ENCODE assay signal across 8 mouse cellular contexts in genomic region chr11:109030486-109030885, GRCm38 (mm10).
DNase-seq lines count a peak whose midpoint lies in the region; ATAC-seq and TF ChIP-seq lines count a peak whose summit lies in the region.

No protein-coding gene starts in this region.

- no peak overlapping the region for H3K4me2 ChIP-seq in neural tube, embryonic 15.5 days
- no peak overlapping the region for H3K4me2 ChIP-seq in lung, embryonic 14.5 days

- no peaks in the 10 kb centered on the region for H3K27me3 ChIP-seq in neural tube, embryonic 15.5 days (replicated peaks)
- H3K27me3 ChIP-seq in lung, embryonic 14.5 days (ENCODE audit: insufficient read depth, low read length) = no peaks in the 10 kb centered on the region

- no peak overlapping the region for H3K9ac ChIP-seq in neural tube, embryonic 15.5 days (replicated peaks)
- no peak overlapping the region for H3K9ac ChIP-seq in lung, embryonic 14.5 days

- H3K4me1 ChIP-seq in neural tube, embryonic 15.5 days = peaks cover 10% of the 10 kb centered on the region
- H3K4me1 ChIP-seq in lung, embryonic 14.5 days (ENCODE audit: insufficient read depth) = 0 out of 2 replicates have a peak, but pooled peaks cover 2% of the 10 kb centered on the region

- H3K9me3 ChIP-seq in neural tube, embryonic 15.5 days (replicated peaks) = no peaks in the 10 kb centered on the region
- H3K9me3 ChIP-seq in lung, embryonic 14.5 days (ENCODE audit: low read depth, low read length) = no peaks in the 10 kb centered on the region

- peak; percentile 79 for TF ChIP-seq CTCF in lung, embryonic 14.5 days (IDR thresholded peaks at IDR 0.05; ENCODE audit: low read depth)

- no peak overlapping the region for H3K27ac ChIP-seq in neural tube, embryonic 15.5 days (replicated peaks)
- no peak overlapping the region for H3K27ac ChIP-seq in lung, embryonic 14.5 days (ENCODE audit: low read depth)

- 24% methylated on average over 3 of the region's 3 CpGs for WGBS in neural tube, embryonic 15.5 days
- 24% methylated on average over 3 of the region's 3 CpGs for WGBS in lung, embryonic 14.5 days

- no peaks in the 10 kb centered on the region for H3K36me3 ChIP-seq in neural tube, embryonic 15.5 days
- no peaks in the 10 kb centered on the region for H3K36me3 ChIP-seq in lung, embryonic 14.5 days (ENCODE audit: insufficient read depth)

- ATAC-seq in neural tube, embryonic 15.5 days (ENCODE audit: low FRiP score) = no peak
- no peak for ATAC-seq in lung, embryonic 14.5 days (ENCODE audit: insufficient read depth)

- no peak overlapping the region for H3K4me3 ChIP-seq in neural tube, embryonic 15.5 days (replicated peaks)
- no peak overlapping the region for H3K4me3 ChIP-seq in lung, embryonic 14.5 days (ENCODE audit: low read depth, low read length)

- DNase-seq in adrenal gland, adult (ENCODE audit: inconsistent age in 2 of 2, low spot score in 1 of 2) = peak; percentile 63 to 86
- DNase-seq in adrenal gland, adult 8-10 months = no peak
- peak; percentile 81 for DNase-seq in neural tube, embryonic 10.5 days (ENCODE audit: extremely low spot score, low spot score)
- peak; percentile 49 to 69 for DNase-seq in cerebellum, postnatal 4 days (ENCODE audit: low spot score in 2 of 2)
- DNase-seq in induced T-regulatory cell, adult 2 months (ENCODE audit: low read depth) = peak; percentile 73
- peak; percentile 83 for DNase-seq in lung, embryonic 14.5 days
- peak; percentile 74 for DNase-seq in testis, postnatal 10 days (ENCODE audit: low spot score)
